Mouse (Mus musculus) stomach, embryonic 15.5 days (tissue): Measurements from ENCODE around the gene Taf13. TPM values are rescaled to one million over a fixed set of nuclear protein-coding genes. Genes with fewer than 3 reads are reported as not detected.
A peak's percentile ranks its signal among the peaks of the same experiment; 100 is the strongest.
"Not testable (repeated sequence)": the region's sequence is repeated elsewhere in the genome, so short reads cannot be mapped to it uniquely, and the experiment has no call there.

Source experiments
- ATAC-seq: fragments of 200-750 bp; cut with Nextera tagmentation; 2 replicates; pipeline ENCODE4 v1.8.0; 2017; ENCODE audit warnings: low read depth, moderate number of reproducible peaks, moderate TSS enrichment; ENCODE audit not compliant: insufficient read depth, low FRiP score
- H3K27ac ChIP-seq: fragments of 300-500 bp; sonication (generic); 2 replicates; pipeline ENCODE4 v1.5.1; 2015; ENCODE audit warnings: mild to moderate bottlenecking, inconsistent platforms
- H3K27me3 ChIP-seq: fragments of 300-500 bp; sonication (generic); replicated peaks from 2 replicates; pipeline ENCODE4 v1.6.1; 2015; ENCODE audit warnings: inconsistent platforms
- H3K36me3 ChIP-seq: fragments of 300-500 bp; sonication (generic); 2 replicates; pipeline ENCODE4 v1.6.1; 2015; ENCODE audit warnings: inconsistent platforms
- H3K4me1 ChIP-seq: fragments of 300-500 bp; sonication (generic); 2 replicates; pipeline ENCODE4 v1.6.1; 2015; ENCODE audit warnings: inconsistent platforms
- H3K4me2 ChIP-seq: fragments of 300-500 bp; sonication (generic); 2 replicates; pipeline ENCODE4 v1.6.1; 2015; ENCODE audit warnings: mild to moderate bottlenecking, inconsistent platforms
- H3K4me3 ChIP-seq: fragments of 300-500 bp; sonication (generic); replicated peaks from 2 replicates; pipeline ENCODE4 v1.5.1; 2015; ENCODE audit warnings: inconsistent platforms
- H3K9ac ChIP-seq: fragments of 300-500 bp; sonication (generic); 2 replicates; pipeline ENCODE4 v1.6.1; 2015; ENCODE audit warnings: inconsistent platforms
- H3K9me3 ChIP-seq: fragments of 300-500 bp; sonication (generic); 2 replicates; pipeline ENCODE4 v1.6.1; 2016; ENCODE audit warnings: inconsistent platforms
- WGBS: fragments of 180-500 bp; shearing (Covaris S2); methylation state at CpG from one replicate; pipeline ENCODE4 v1.1.7; 2015; 5-methylcytosine and 5-hydroxymethylcytosine counted together
- polyA plus RNA-seq: library from polyadenylated mRNA; unstranded; fragments of >200 nt; fragmentation: Nextera tagmentation; extraction: Ambion mirVana; gene quantifications from 2 replicates; pipeline ENCODE4 v1.2.1, GENCODE M21; 2015

Taf13 gene
- polyA plus RNA-seq, 1 experiment from 2014 or later = 44.7 TPM

DNA sequence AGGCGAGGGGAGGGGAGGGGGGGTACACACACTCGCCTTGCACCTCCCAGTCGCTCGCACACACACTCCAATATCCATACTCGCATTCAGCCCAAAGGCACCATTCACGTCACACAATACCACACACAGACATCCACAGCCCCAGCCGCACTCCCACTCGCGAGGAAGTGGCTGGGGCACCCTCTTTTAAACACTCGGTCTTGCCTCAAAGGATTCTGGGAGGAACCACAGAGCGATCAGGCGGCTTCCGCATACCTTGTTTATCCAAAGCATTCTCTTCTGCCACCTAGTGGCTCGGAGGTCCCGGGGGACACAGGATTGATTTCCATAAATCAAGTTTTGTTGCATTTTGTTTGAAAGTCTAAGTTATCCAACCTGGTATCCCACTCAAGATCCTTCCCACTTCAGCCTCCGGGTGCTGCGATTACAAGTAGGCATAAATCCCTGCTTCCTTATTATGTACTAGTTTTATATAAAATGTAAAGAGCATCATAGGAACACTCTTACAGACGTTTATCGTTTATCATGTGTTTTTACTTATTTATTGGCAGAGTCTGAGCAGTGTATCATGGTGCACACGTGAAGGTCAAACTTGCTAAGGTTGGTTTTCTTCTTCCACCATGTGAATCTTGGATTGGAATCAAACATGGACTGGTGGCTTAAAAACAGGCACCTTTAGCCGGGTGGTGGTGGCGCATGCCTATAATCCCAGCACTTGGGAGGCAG lies 16.7 kb upstream of the Taf13 start:
- Histone ChIP-seq H3K27me3 (no peaks in the 10 kb centered on the region), H3K9ac (peak overlapping the region; percentile 99), H3K4me2 (peak overlapping the region; percentile 77), H3K27ac (peak overlapping the region; percentile 89), H3K9me3 (no peaks in the 10 kb centered on the region), H3K36me3 (peaks cover 19% of the 10 kb centered on the region), H3K4me1 (peaks cover 4% of the 10 kb centered on the region; the same call in 1 of the 2 replicates), H3K4me3 (peak overlapping the region; percentile 89)
- 16% methylated on average over 21 of the region's 22 CpGs for WGBS
- peak; percentile 97 for ATAC-seq

GRCm38 (mm10) chr3:108557888-108558287 lies 13.6 kb upstream of the Taf13 start:
- H3K4me2 ChIP-seq = no peak overlapping the region
- no peak overlapping the region for H3K4me3 ChIP-seq
- 91% methylated on average over 4 of the region's 4 CpGs for WGBS
- H3K9me3 ChIP-seq = no peaks in the 10 kb centered on the region
- no peak for ATAC-seq
- H3K9ac ChIP-seq = no peak overlapping the region
- H3K27ac ChIP-seq = no peak overlapping the region
- peaks cover 19% of the 10 kb centered on the region for H3K36me3 ChIP-seq
- H3K27me3 ChIP-seq = no peaks in the 10 kb centered on the region
- peaks cover 4% of the 10 kb centered on the region for H3K4me1 ChIP-seq

DNA sequence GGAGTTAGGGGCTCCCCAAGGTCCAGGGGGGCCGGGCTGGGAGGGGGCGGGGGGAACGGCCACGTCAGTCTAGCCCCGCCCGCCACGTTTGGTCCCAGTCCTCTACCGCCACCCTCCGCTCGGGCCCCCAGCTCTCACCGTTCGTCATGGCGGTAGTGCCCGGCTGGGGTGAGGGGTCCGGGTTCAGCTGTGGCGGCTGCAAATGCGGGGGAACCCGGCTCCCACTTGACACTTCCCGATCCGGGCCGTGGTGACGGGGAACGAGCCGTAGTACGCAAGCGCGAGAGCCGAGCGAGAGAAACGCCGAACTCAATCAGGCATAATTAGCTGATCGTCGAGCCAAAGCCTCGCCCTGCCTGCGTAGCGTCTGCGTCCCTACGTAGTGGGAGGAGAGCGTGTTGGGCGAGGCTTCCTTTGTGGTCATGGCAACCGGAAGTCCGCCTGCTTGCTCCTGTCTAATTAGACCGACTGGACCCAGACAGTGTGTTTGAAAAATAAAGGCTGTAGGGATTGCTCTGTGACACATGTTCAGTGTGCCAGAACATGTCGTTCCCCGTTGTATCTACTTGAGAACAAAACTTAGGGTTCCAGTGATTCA lies 9.3 kb upstream of the Taf13 start, which contains the start of gene Tmem167b:
Gene Tmem167b (minus strand): TSS at position 334 of the 598 bp plus-strand sequence.
- Histone ChIP-seq H3K4me1 (no peaks in the 10 kb centered on the region; the same call in 1 of the 2 replicates), H3K4me2 (peak within 1 kb of the TSS; percentile 82), H3K9ac (peak within 1 kb of the TSS; percentile 53), H3K36me3 (peaks cover 16% of the 10 kb centered on the region), H3K27ac (peak within 1 kb of the TSS; percentile 95), H3K9me3 (no peaks in the 10 kb centered on the region), H3K27me3 (no peaks in the 10 kb centered on the region), H3K4me3 (peak within 1 kb of the TSS; percentile 72)
- ATAC-seq = peak; percentile 98
- WGBS = under 1% methylated on average over 45 of the region's 45 CpGs

GRCm38 (mm10) chr3:108562777-108563271 lies 8.7 kb upstream of the Taf13 start:
- ATAC-seq = peak; percentile 62
- Histone ChIP-seq H3K4me2 (peak overlapping the region; percentile 82), H3K27me3 (no peaks in the 10 kb centered on the region), H3K9me3 (no peaks in the 10 kb centered on the region), H3K4me3 (peak overlapping the region; percentile 72), H3K4me1 (no peaks in the 10 kb centered on the region; the same call in 1 of the 2 replicates), H3K9ac (peak overlapping the region; percentile 9; the same call in 1 of the 2 replicates), H3K27ac (peak overlapping the region; percentile 95), H3K36me3 (peaks cover 13% of the 10 kb centered on the region)
- WGBS = 4% methylated on average over 15 of the region's 15 CpGs

DNA sequence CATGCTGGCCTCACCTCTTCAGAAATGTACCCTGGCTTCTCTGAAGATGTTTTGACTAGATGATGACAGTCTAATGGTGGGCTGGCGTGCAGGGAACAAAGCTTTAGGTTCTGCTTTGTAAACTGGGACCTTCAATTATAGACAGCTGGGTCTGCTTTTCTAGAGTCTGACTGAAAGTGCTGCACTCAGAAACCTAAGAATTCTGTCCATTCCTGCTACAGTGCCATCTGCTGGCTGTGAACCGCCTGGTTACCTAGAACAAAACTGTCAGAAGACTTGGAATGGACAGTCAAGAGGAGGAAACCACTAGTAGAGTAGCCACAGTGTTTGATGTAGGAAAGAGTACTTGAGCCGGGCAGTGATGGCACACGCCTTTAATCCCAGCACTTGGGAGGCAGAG lies 8.2 kb upstream of the Taf13 start:
- Histone ChIP-seq H3K4me3 (peak overlapping the region; percentile 72), H3K4me1 (no peaks in the 10 kb centered on the region; the same call in 1 of the 2 replicates), H3K9ac (peak overlapping the region; percentile 9; the same call in 1 of the 2 replicates), H3K9me3 (no peaks in the 10 kb centered on the region), H3K4me2 (peak overlapping the region; percentile 82), H3K36me3 (peaks cover 8% of the 10 kb centered on the region), H3K27me3 (no peaks in the 10 kb centered on the region), H3K27ac (peak overlapping the region; percentile 95)
- ATAC-seq = no peak
- 6% methylated on average over 4 of the region's 4 CpGs for WGBS

DNA sequence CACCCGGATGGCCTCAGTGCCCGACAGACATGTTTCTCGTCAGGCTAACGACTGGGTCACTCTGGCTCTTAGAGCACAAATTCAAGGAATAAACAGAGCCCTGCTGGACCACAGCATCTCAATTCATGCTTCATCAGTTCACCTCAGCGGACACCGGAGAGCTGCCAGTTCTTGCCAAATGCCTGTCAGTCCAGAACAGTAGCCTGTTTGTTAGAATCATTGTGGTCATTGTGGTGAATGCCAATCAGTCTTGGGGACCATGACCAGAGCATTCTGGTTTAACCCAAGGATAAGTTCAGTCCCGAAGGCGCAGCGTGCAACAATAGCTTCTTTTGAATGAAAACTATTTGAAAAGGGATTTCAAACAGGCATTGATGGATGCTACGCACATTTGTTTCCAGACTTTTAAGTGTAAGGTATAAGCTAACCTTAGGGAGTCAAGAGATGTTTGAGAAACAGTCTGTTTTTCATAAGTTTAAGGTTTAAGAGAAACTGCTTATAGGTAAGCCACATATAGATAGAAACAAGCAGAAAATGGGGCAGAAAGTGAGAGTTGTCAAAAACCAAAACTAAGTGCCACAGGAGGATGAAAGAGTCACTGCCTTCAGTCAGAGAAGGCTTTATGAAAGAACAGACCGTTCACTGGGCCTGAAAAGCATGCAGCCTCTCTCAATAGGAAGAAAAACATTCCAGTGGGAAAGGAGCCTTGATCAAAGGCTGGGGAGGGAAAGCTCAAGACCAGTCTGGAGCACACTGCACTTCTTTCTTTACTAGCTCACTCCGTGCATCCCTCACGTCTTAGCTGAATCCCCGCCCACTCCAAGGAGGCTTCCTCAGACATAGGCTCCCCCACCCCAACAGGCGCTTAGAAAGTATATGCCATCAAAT lies 3.3 kb upstream of the Taf13 start:
- Histone ChIP-seq H3K4me2 (no peak overlapping the region), H3K4me3 (no peak overlapping the region), H3K27me3 (no peaks in the 10 kb centered on the region), H3K9me3 (no peaks in the 10 kb centered on the region), H3K4me1 (peaks cover 6% of the 10 kb centered on the region; the same call in 1 of the 2 replicates), H3K9ac (no peak overlapping the region), H3K27ac (no peak overlapping the region), H3K36me3 (no peaks in the 10 kb centered on the region)
- no peak for ATAC-seq
- 51% methylated on average over 15 of the region's 15 CpGs for WGBS

DNA sequence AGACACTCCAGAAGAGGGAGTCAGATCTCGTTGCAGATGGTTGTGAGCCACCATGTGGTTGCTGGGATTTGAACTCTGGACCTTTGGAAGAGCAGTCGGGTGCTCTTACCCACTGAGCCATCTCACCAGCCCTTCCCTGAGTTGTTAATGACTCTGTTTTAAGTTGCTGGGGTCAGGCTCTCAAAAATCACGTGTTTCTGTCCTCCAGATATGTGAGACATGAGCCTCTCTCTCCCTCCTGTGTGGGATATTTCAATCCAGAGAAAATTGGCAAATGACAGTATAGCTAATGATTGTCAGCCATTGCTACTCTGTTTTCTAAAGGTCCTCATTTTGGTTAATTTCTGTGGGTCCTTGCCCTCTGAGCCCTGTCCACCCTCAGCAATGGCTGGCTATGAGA lies 1.9 kb upstream of the Taf13 start:
- H3K27ac ChIP-seq, H3K4me1 ChIP-seq, H3K9ac ChIP-seq, ATAC-seq, H3K36me3 ChIP-seq, H3K9me3 ChIP-seq, H3K4me2 ChIP-seq, H3K4me3 ChIP-seq, H3K27me3 ChIP-seq: not testable (repeated sequence)
- 40% methylated on average over 3 of the region's 3 CpGs for WGBS

DNA sequence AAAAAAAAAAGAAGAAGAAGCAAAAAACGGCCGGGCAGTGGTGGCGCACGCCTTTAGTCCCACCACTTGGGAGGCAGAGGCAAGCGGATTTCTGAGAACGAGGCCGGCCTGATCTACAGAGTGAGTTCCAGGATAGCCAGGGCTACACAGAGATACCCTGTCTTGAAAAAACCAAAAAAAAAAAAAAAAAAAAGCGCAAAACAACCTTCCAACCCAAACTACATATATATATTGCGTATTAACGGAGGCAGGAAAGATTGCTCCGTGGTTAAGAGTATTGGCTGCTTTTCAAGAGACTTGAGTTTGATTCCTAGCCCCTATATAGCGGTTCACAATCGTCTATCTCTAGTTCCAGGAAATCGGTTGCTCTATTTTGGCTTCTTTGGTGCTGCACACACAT lies 685 bp upstream of the Taf13 start:
- no peaks in the 10 kb centered on the region for H3K36me3 ChIP-seq
- H3K27me3 ChIP-seq = no peaks in the 10 kb centered on the region
- 81% methylated on average over 14 of the region's 14 CpGs for WGBS
- H3K4me1 ChIP-seq = peaks cover 6% of the 10 kb centered on the region; the same call in 1 of the 2 replicates
- no peak overlapping the region; the same call in 1 of the 2 replicates for H3K4me2 ChIP-seq
- no peak overlapping the region for H3K9ac ChIP-seq
- no peaks in the 10 kb centered on the region for H3K9me3 ChIP-seq
- no peak for ATAC-seq
- H3K27ac ChIP-seq = no peak overlapping the region
- no peak overlapping the region; the same call in 1 of the 2 replicates for H3K4me3 ChIP-seq

- H3K27ac ChIP-seq = no peak overlapping the region; the same call in 1 of the 2 replicates
- ATAC-seq = no peak
- H3K4me3 ChIP-seq = peak overlapping the region; percentile 68
- H3K4me2 ChIP-seq = peak overlapping the region; percentile 61
- H3K27me3 ChIP-seq = no peaks in the 10 kb centered on the region
- H3K9ac ChIP-seq = peak overlapping the region; percentile 76; the same call in 1 of the 2 replicates
- no peaks in the 10 kb centered on the region for H3K9me3 ChIP-seq
- WGBS = 46% methylated on average over 18 of the region's 18 CpGs
- H3K4me1 ChIP-seq = peaks cover 6% of the 10 kb centered on the region; the same call in 1 of the 2 replicates
- H3K36me3 ChIP-seq = no peaks in the 10 kb centered on the region
These were observed 962 bp downstream of the Taf13 start for GRCm38 (mm10) chr3:108572309-108573010.

GRCm38 (mm10) chr3:108574018-108574417 lies 2.5 kb downstream of the Taf13 start:
- H3K4me2 ChIP-seq = no peak overlapping the region
- no peak overlapping the region for H3K9ac ChIP-seq
- H3K9me3 ChIP-seq = no peaks in the 10 kb centered on the region
- no peak overlapping the region for H3K27ac ChIP-seq
- ATAC-seq = no peak
- H3K4me3 ChIP-seq = no peak overlapping the region
- no peaks in the 10 kb centered on the region for H3K27me3 ChIP-seq
- H3K36me3 ChIP-seq = no peaks in the 10 kb centered on the region
- 77% methylated on average over 5 of the region's 5 CpGs for WGBS
- H3K4me1 ChIP-seq = peaks cover 6% of the 10 kb centered on the region; the same call in 1 of the 2 replicates

- H3K36me3 ChIP-seq = no peaks in the 10 kb centered on the region
- ATAC-seq = no peak
- H3K9me3 ChIP-seq = no peaks in the 10 kb centered on the region
- H3K27me3 ChIP-seq = no peaks in the 10 kb centered on the region
- no peak overlapping the region for H3K27ac ChIP-seq
- no peak overlapping the region for H3K4me3 ChIP-seq
- no peaks in the 10 kb centered on the region for H3K4me1 ChIP-seq
- H3K9ac ChIP-seq = no peak overlapping the region
- H3K4me2 ChIP-seq = no peak overlapping the region
- WGBS = 71% methylated on average over 4 of the region's 4 CpGs
These were observed 13.1 kb downstream of the Taf13 start for GRCm38 (mm10) chr3:108584580-108584979.
